Mouse (Mus musculus) MEL (cell line): ENCODE measurements around the gene Iqschfp. TPM values are rescaled to one million over a fixed set of nuclear protein-coding genes. Genes with fewer than 3 reads are reported as not detected.

ENCODE experiments used
- DNase-seq: peaks from one replicate; pipeline ENCODE4 v3.0.0; 2011; ENCODE audit warnings: low read depth, low spot score
- H3K27ac ChIP-seq: 2 replicates; pipeline ENCODE4 v1.5.1; 2012; ENCODE audit warnings: low read depth, mild to moderate bottlenecking, control low read depth, low read length, moderate library complexity; ENCODE audit not compliant: control insufficient read depth
- H3K27me3 ChIP-seq, 2 experiments: fragments of 150-350 bp in 1 of 2; sonication (generic) in 1 of 2; 2 replicates each; pipeline ENCODE4 v1.6.1; 2012; ENCODE audit warnings: low read length in 2 of 2, mild to moderate bottlenecking in 2 of 2, improper control_type of control experiment in 1 of 2, moderate library complexity in 1 of 2; ENCODE audit not compliant: insufficient read depth in 2 of 2, control insufficient read depth in 1 of 2
- H3K36me3 ChIP-seq, 2 experiments: 2 replicates each; pipeline ENCODE4 v1.6.1; 2012 to 2014; ENCODE audit warnings: low read length in 2 of 2, improper control_type of control experiment in 1 of 2, inconsistent platforms in 1 of 2, mild to moderate bottlenecking in 1 of 2; ENCODE audit not compliant: insufficient read depth in 2 of 2, control insufficient read depth in 1 of 2
- H3K4me1 ChIP-seq, 2 experiments: fragments of 150-350 bp in 1 of 2; sonication (generic) in 1 of 2; 2 replicates each; pipeline ENCODE4 v1.6.1; 2012; ENCODE audit warnings: low read length in 2 of 2, improper control_type of control experiment in 1 of 2, mild to moderate bottlenecking in 1 of 2; ENCODE audit not compliant: insufficient read depth in 2 of 2, control insufficient read depth in 1 of 2
- H3K4me3 ChIP-seq, 2 experiments: fragments of 150-350 bp in 1 of 2; sonication (generic) in 1 of 2; 2 replicates each; pipeline ENCODE4 v1.5.1; 2012; ENCODE audit warnings: low read depth in 2 of 2, low read length in 2 of 2, mild to moderate bottlenecking in 2 of 2, moderate library complexity in 2 of 2, control low read depth in 1 of 2, improper control_type of control experiment in 1 of 2; ENCODE audit not compliant: control insufficient read depth in 1 of 2, insufficient read depth in 1 of 2
- H3K79me2 ChIP-seq: 2 replicates; pipeline ENCODE4 v1.6.1; 2012; ENCODE audit warnings: mild to moderate bottlenecking, low read length, moderate library complexity; ENCODE audit not compliant: control insufficient read depth, poor library complexity, insufficient read depth
- H3K9ac ChIP-seq: 2 replicates; pipeline ENCODE4 v1.6.1; 2012; ENCODE audit warnings: low read depth, mild to moderate bottlenecking, control low read depth, low read length, moderate library complexity; ENCODE audit not compliant: control insufficient read depth, poor library complexity, severe bottlenecking
- H3K9me3 ChIP-seq: fragments of 150-350 bp; sonication (generic); replicated peaks from 2 replicates; pipeline ENCODE4 v1.6.1; 2012; ENCODE audit warnings: mild to moderate bottlenecking, low read length, improper control_type of control experiment, moderate library complexity; ENCODE audit not compliant: insufficient read depth
- CHD1 ChIP-seq: IDR thresholded peaks from 2 replicates; pipeline ENCODE4 v1.6.1; 2012; ENCODE audit warnings: low read depth, mild to moderate bottlenecking, inconsistent platforms, low read length, improper control_type of control experiment
- CHD2 ChIP-seq: IDR thresholded peaks from 2 replicates; pipeline ENCODE4 v1.6.1; 2011; ENCODE audit warnings: low read length, improper control_type of control experiment
- CTCF ChIP-seq, 3 experiments: IDR thresholded peaks in 2 of 3; conservative IDR thresholded peaks in 1 of 3; 2 replicates each; pipeline ENCODE4 v1.5.1; 2011 to 2012; ENCODE audit warnings: low read length in 3 of 3, low read depth in 2 of 3, mild to moderate bottlenecking in 2 of 3, improper control_type of control experiment in 1 of 3, inconsistent platforms in 1 of 3, mixed read lengths in 1 of 3, moderate library complexity in 1 of 3; ENCODE audit not compliant: control insufficient read depth in 1 of 3, insufficient read depth in 1 of 3, poor library complexity in 1 of 3, severe bottlenecking in 1 of 3
- E2F4 ChIP-seq: IDR thresholded peaks from 2 replicates; pipeline ENCODE4 v1.6.1; 2011; ENCODE audit warnings: low read depth, low read length, improper control_type of control experiment, borderline replicate concordance
- ELF1 ChIP-seq: IDR thresholded peaks from 2 replicates; pipeline ENCODE4 v1.6.1; 2014; ENCODE audit warnings: low read depth, mild to moderate bottlenecking, inconsistent platforms, low read length, improper control_type of control experiment, moderate library complexity
- GATA1 ChIP-seq: IDR thresholded peaks from 2 replicates; pipeline ENCODE4 v1.6.1; 2011; ENCODE audit warnings: low read depth, low read length, improper control_type of control experiment
- HCFC1 ChIP-seq: IDR thresholded peaks from 2 replicates; pipeline ENCODE4 v1.6.1; 2012; ENCODE audit warnings: low read depth, mild to moderate bottlenecking, inconsistent platforms, low read length, improper control_type of control experiment, moderate library complexity
- KAT2A ChIP-seq: conservative IDR thresholded peaks from 2 replicates; pipeline ENCODE4 v1.6.1; 2012; ENCODE audit warnings: low read depth, low read length, improper control_type of control experiment, inconsistent platforms
- MAX ChIP-seq: IDR thresholded peaks from 2 replicates; pipeline ENCODE4 v1.6.1; 2011; ENCODE audit warnings: low read length, improper control_type of control experiment
- MXI1 ChIP-seq: IDR thresholded peaks from 2 replicates; pipeline ENCODE4 v1.6.1; 2011; ENCODE audit warnings: mild to moderate bottlenecking, low read depth, low read length, improper control_type of control experiment
- MYB ChIP-seq: IDR thresholded peaks from 2 replicates; pipeline ENCODE4 v1.6.1; 2011; ENCODE audit warnings: mild to moderate bottlenecking, low read depth, low read length, improper control_type of control experiment
- MYC ChIP-seq: IDR thresholded peaks from 2 replicates; pipeline ENCODE4 v1.6.1; 2011; ENCODE audit warnings: low read depth, mild to moderate bottlenecking, low read length, improper control_type of control experiment, moderate library complexity
- POLR2AphosphoS2 ChIP-seq: IDR thresholded peaks from 2 replicates; pipeline ENCODE4 v1.6.1; 2011; ENCODE audit warnings: low read length, improper control_type of control experiment
- POLR2AphosphoS5 ChIP-seq: IDR thresholded peaks from 2 replicates; pipeline ENCODE4 v1.6.1; 2012; ENCODE audit warnings: low read depth, borderline replicate concordance, mild to moderate bottlenecking, inconsistent platforms, low read length, moderate library complexity, mixed read lengths
- RAD21 ChIP-seq: IDR thresholded peaks from 2 replicates; pipeline ENCODE4 v1.6.1; 2011; ENCODE audit warnings: mild to moderate bottlenecking, low read depth, low read length, improper control_type of control experiment
- RCOR1 ChIP-seq: IDR thresholded peaks from 2 replicates; pipeline ENCODE4 v1.6.1; 2012; ENCODE audit warnings: low read depth, mild to moderate bottlenecking, inconsistent platforms, low read length, improper control_type of control experiment
- SIN3A ChIP-seq: IDR thresholded peaks from 2 replicates; pipeline ENCODE4 v1.6.1; 2012; ENCODE audit warnings: low read length, improper control_type of control experiment, inconsistent platforms
- TAL1 ChIP-seq: IDR thresholded peaks from 2 replicates; pipeline ENCODE4 v1.6.1; 2012; ENCODE audit warnings: mild to moderate bottlenecking, inconsistent platforms, low read length, moderate library complexity, mixed read lengths
- TCF12 ChIP-seq: IDR thresholded peaks from 2 replicates; pipeline ENCODE4 v1.6.1; 2014; ENCODE audit warnings: low read depth, mild to moderate bottlenecking, inconsistent platforms, low read length, improper control_type of control experiment, moderate library complexity
- ZC3H11A ChIP-seq: IDR thresholded peaks from 2 replicates; pipeline ENCODE4 v1.6.1; 2012; ENCODE audit warnings: low read depth, mild to moderate bottlenecking, inconsistent platforms, low read length, improper control_type of control experiment
- ZMIZ1 ChIP-seq: IDR thresholded peaks from 2 replicates; pipeline ENCODE4 v1.6.1; 2012; ENCODE audit warnings: low read depth, mild to moderate bottlenecking, inconsistent platforms, low read length, improper control_type of control experiment, moderate library complexity
- polyA plus RNA-seq, 2 experiments: library from polyadenylated mRNA; stranded (reverse) in 1 of 2; unstranded in 1 of 2; fragments of >175 nt in 1 of 2; fragments of >200 nt in 1 of 2; gene quantifications; 2 replicates each; pipeline versions ENCODE4 v1.2.1 to v1.2.4; 2012; ENCODE audit warnings: low replicate concordance in 2 of 2, low read depth in 1 of 2; ENCODE audit not compliant: insufficient read length in 2 of 2, insufficient read depth in 1 of 2, missing spikeins in 1 of 2
- total RNA-seq: library from RNA; depleted of rRNA; stranded (reverse); fragments of 300-350 nt; gene quantifications from 2 replicates; pipeline ENCODE4 v1.2.3, GENCODE M21; 2012

Gene Iqschfp
- total and polyA plus RNA-seq, 3 experiments: not detected

GRCm38 (mm10) chr3:67954459-67955065 lies 62.5 kb downstream of the Iqschfp start:
- no peak overlapping the region for H3K27ac ChIP-seq
- H3K36me3 ChIP-seq: no peaks in the 10 kb centered on the region
- H3K4me3 ChIP-seq: no peak overlapping the region
- H3K79me2 ChIP-seq: no peaks in the 10 kb centered on the region
- no peaks in the 10 kb centered on the region for H3K4me1 ChIP-seq
- TF ChIP-seq ZC3H11A (no peak), MXI1 (no peak), SIN3A (no peak), RAD21 (no peak), POLR2AphosphoS2 (no peak), MYC (no peak), RCOR1 (no peak), HCFC1 (no peak), ZMIZ1 (no peak), MYB (no peak), ELF1 (no peak), TCF12 (no peak)
- H3K9me3 ChIP-seq: no peaks in the 10 kb centered on the region
- no peaks in the 10 kb centered on the region for H3K27me3 ChIP-seq
- H3K9ac ChIP-seq: no peak overlapping the region
- no peak for DNase-seq

GRCm38 (mm10) chr3:67959672-67960071 lies 67.6 kb downstream of the Iqschfp start:
- no peak for TF ChIP-seq RAD21
- TF ChIP-seq KAT2A: no peak
- TF ChIP-seq CHD1: no peak
- no peak for TF ChIP-seq TAL1
- no peak for TF ChIP-seq MYC
- no peak for TF ChIP-seq CTCF (IDR thresholded peaks at IDR 0.05 in 2 of 3, conservative IDR thresholded peaks at IDR 0.05 in 1 of 3; ENCODE audit: control insufficient read depth in 1 of 3, insufficient read depth in 1 of 3, low read depth in 2 of 3, low read length in 3 of 3, poor library complexity in 1 of 3, severe bottlenecking in 1 of 3)
- no peak for TF ChIP-seq TCF12
- no peak for TF ChIP-seq MAX
- no peak for TF ChIP-seq E2F4
- no peak for TF ChIP-seq GATA1
- TF ChIP-seq MXI1: no peak
- TF ChIP-seq CHD2: no peak
- no peak for TF ChIP-seq POLR2AphosphoS5
- no peak for TF ChIP-seq HCFC1
- TF ChIP-seq, all 39 proteins: peak for 0
- no peak overlapping the region for H3K9ac ChIP-seq

More at GRCm38 (mm10) chr3:67959672-67960071, 67.6 kb downstream of the Iqschfp start:
- H3K4me3 ChIP-seq: no peak overlapping the region
- DNase-seq: no peak
- no peaks in the 10 kb centered on the region for H3K36me3 ChIP-seq
- no peak overlapping the region for H3K27ac ChIP-seq
- H3K4me1 ChIP-seq: no peaks in the 10 kb centered on the region
- H3K9me3 ChIP-seq: no peaks in the 10 kb centered on the region
- no peaks in the 10 kb centered on the region for H3K79me2 ChIP-seq
- no peaks in the 10 kb centered on the region for H3K27me3 ChIP-seq
